Mouse (Mus musculus) ES-Bruce4 (cell line): ENCODE data around the gene Morn2.

Experiments
- CTCF ChIP-seq: IDR thresholded peaks from one replicate; pipeline ENCODE4 v1.8.1; 2011; ENCODE audit warnings: low read depth, low read length
- POLR2A ChIP-seq: IDR thresholded peaks from one replicate; pipeline ENCODE4 v1.8.1; 2011; ENCODE audit warnings: low read length; ENCODE audit not compliant: insufficient read depth

- no peak for TF ChIP-seq CTCF
- no peak for TF ChIP-seq POLR2A
Observed at GRCm38 (mm10) chr17:80279340-80280070, 10.5 kb upstream of the Morn2 start.
